8 mouse cellular contexts compared by ENCODE assay signal in the genomic region with DNA sequence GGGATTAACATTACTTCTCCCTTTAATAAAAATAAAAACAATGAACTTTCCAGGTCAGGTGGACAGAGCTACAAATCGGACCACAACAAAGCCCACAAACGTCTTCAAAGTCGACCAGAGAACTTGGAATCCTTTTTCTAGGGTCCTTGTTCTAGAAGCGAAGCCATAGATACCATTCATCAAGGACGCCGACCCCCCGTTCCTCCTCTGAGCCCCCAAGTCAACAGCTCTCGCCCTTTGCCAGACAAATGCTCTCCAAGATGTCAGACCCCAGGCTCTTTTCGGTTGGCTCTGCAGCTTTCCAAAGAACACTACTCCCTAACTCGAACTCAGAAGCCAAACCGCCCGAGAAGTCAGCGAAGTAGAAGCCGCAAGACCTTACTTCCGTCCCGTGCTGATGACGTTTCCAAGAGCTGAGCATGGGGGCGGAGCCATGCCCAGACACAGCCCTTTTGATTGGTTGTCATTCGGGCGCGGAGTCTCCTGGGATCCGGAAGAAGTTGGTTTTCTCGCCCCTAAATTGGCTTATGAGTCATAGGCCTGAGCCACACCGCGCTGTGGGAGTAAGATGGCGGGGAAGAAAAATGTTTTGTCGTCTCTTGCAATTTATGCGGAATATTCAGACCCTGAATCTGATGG. TPM values are rescaled to one million over a fixed set of nuclear protein-coding genes. Genes with fewer than 3 reads are reported as not detected.
DNase-seq lines count a peak whose midpoint lies in the region; ATAC-seq and TF ChIP-seq lines count a peak whose summit lies in the region.

TSS of gene Sap30bp (plus strand) at position 175 of the 639 bp plus-strand sequence.
TSS of gene Recql5 (minus strand) at position 370 of the 639 bp plus-strand sequence.

- peak within 1 kb of the TSS; percentile 92 for H3K4me3 ChIP-seq in heart, embryonic 12.5 days
- H3K4me3 ChIP-seq in kidney, postnatal 0 days (replicated peaks; ENCODE audit: low read depth, low read length), result peak within 1 kb of the TSS; percentile 83
- H3K4me3 ChIP-seq in liver, embryonic 11.5 days (ENCODE audit: low read depth, low read length), result peak within 1 kb of the TSS; percentile 88
- H3K4me3 ChIP-seq in stomach, embryonic 14.5 days (ENCODE audit: low read depth, low read length), result peak within 1 kb of the TSS; percentile 88

- ATAC-seq in erythroid progenitor cell, adult 5-6 weeks (replicated peaks; ENCODE audit: low FRiP score, poor library complexity, severe bottlenecking), result peak; percentile 98
- ATAC-seq in heart, embryonic 12.5 days (ENCODE audit: insufficient number of reproducible peaks, low FRiP score), result peak; percentile 99
- ATAC-seq in kidney, postnatal 0 days (replicated peaks; ENCODE audit: low FRiP score, low read depth), result peak; percentile 99
- ATAC-seq in liver, embryonic 11.5 days (replicated peaks; ENCODE audit: low FRiP score), result peak; percentile 98
- peak; percentile 99 for ATAC-seq in stomach, embryonic 14.5 days (ENCODE audit: insufficient number of reproducible peaks, insufficient read depth, low FRiP score, low read depth)

- DNase-seq in CD4-positive helper T cell, adult 2 months (ENCODE audit: low read depth, low spot score), result peak; percentile 98
- peak; percentile 97 for DNase-seq in brain, embryonic 18.5 days (ENCODE audit: low read depth, low spot score)
- peak; percentile 99 for DNase-seq in kidney, postnatal 0 days (ENCODE audit: low spot score)
- DNase-seq in liver, embryonic 11.5 days (ENCODE audit: low spot score), result peak; percentile 98
- DNase-seq in naive thymus-derived CD4-positive, alpha-beta T cell, adult 2 months (ENCODE audit: low read depth), result peak; percentile 99

- no peak for TF ChIP-seq CTCF in kidney, postnatal 0 days (IDR thresholded peaks at IDR 0.05; ENCODE audit: low read depth)

- peaks cover 19% of the 10 kb centered on the region for H3K4me1 ChIP-seq in heart, embryonic 12.5 days (replicated peaks)
- H3K4me1 ChIP-seq in kidney, postnatal 0 days (replicated peaks; ENCODE audit: insufficient read depth, low read length), result peaks cover 17% of the 10 kb centered on the region
- H3K4me1 ChIP-seq in liver, embryonic 11.5 days (replicated peaks; ENCODE audit: control insufficient read depth, insufficient read depth, low read length), result peaks cover 17% of the 10 kb centered on the region
- peaks cover 15% of the 10 kb centered on the region; the same call in 1 of the 2 replicates for H3K4me1 ChIP-seq in stomach, embryonic 14.5 days (ENCODE audit: control insufficient read depth, insufficient read depth, low read length)

- whole genome bisulfite sequencing in heart, embryonic 12.5 days, result under 1% methylated on average over 28 of the region's 28 CpGs
- under 1% methylated on average over 28 of the region's 28 CpGs for WGBS in kidney, postnatal 0 days
- under 1% methylated on average over 28 of the region's 28 CpGs for WGBS in liver, embryonic 11.5 days
- WGBS in stomach, embryonic 14.5 days, result under 1% methylated on average over 28 of the region's 28 CpGs

- peak within 1 kb of the TSS; percentile 80 for H3K9ac ChIP-seq in heart, embryonic 12.5 days
- peak within 1 kb of the TSS; percentile 73 for H3K9ac ChIP-seq in kidney, postnatal 0 days (ENCODE audit: low read depth, low read length)
- H3K9ac ChIP-seq in liver, embryonic 11.5 days (ENCODE audit: low read depth, low read length), result peak within 1 kb of the TSS; percentile 78
- peak within 1 kb of the TSS; percentile 72 for H3K9ac ChIP-seq in stomach, embryonic 14.5 days (replicated peaks; ENCODE audit: low read depth, low read length)

- H3K27me3 ChIP-seq in heart, embryonic 12.5 days (replicated peaks), result no peaks in the 10 kb centered on the region
- H3K27me3 ChIP-seq in kidney, postnatal 0 days (ENCODE audit: insufficient read depth, low read length), result no peaks in the 10 kb centered on the region
- no peaks in the 10 kb centered on the region for H3K27me3 ChIP-seq in liver, embryonic 11.5 days (replicated peaks; ENCODE audit: control insufficient read depth, insufficient read depth, low read length)
- no peaks in the 10 kb centered on the region for H3K27me3 ChIP-seq in stomach, embryonic 14.5 days (ENCODE audit: control insufficient read depth, insufficient read depth, low read length)

- no peaks in the 10 kb centered on the region for H3K9me3 ChIP-seq in heart, embryonic 12.5 days (replicated peaks)
- H3K9me3 ChIP-seq in kidney, postnatal 0 days (replicated peaks; ENCODE audit: low read length), result no peaks in the 10 kb centered on the region
- no peaks in the 10 kb centered on the region for H3K9me3 ChIP-seq in liver, embryonic 11.5 days (ENCODE audit: control insufficient read depth, low read length)
- no peaks in the 10 kb centered on the region for H3K9me3 ChIP-seq in stomach, embryonic 14.5 days (ENCODE audit: control insufficient read depth, low read depth, low read length)

- H3K27ac ChIP-seq in heart, embryonic 12.5 days (ENCODE audit: poor library complexity, severe bottlenecking), result no peak within 1 kb of the TSS; the same call in 1 of the 2 replicates
- no peak within 1 kb of the TSS for H3K27ac ChIP-seq in kidney, postnatal 0 days
- H3K27ac ChIP-seq in liver, embryonic 11.5 days (ENCODE audit: low read depth, low read length), result no peak within 1 kb of the TSS; the same call in 1 of the 2 replicates
- no peak within 1 kb of the TSS for H3K27ac ChIP-seq in stomach, embryonic 14.5 days (ENCODE audit: low read length)

- peak within 1 kb of the TSS; percentile 94 for H3K4me2 ChIP-seq in heart, embryonic 12.5 days
- H3K4me2 ChIP-seq in kidney, postnatal 0 days (ENCODE audit: low read length), result peak within 1 kb of the TSS; percentile 81
- H3K4me2 ChIP-seq in liver, embryonic 11.5 days, result peak within 1 kb of the TSS; percentile 96
- H3K4me2 ChIP-seq in stomach, embryonic 14.5 days (replicated peaks; ENCODE audit: low read depth, low read length), result peak within 1 kb of the TSS; percentile 81

- peaks cover 43% of the 10 kb centered on the region for H3K36me3 ChIP-seq in heart, embryonic 12.5 days
- peaks cover under 1% of the 10 kb centered on the region; the same call in 1 of the 2 replicates for H3K36me3 ChIP-seq in kidney, postnatal 0 days (ENCODE audit: insufficient read depth, low read length)
- peaks cover under 1% of the 10 kb centered on the region; the same call in 1 of the 2 replicates for H3K36me3 ChIP-seq in liver, embryonic 11.5 days (ENCODE audit: control insufficient read depth, insufficient read depth, low read length)
- H3K36me3 ChIP-seq in stomach, embryonic 14.5 days (ENCODE audit: control insufficient read depth, insufficient read depth, low read length), result peaks cover 20% of the 10 kb centered on the region

RNA-seq across cellular contexts. Expression of gene Sap30bp, which starts in this region (rescaled TPM):
- total RNA-seq in erythroid progenitor cell, adult 5-6 weeks (2015; ENCODE audit: low replicate concordance), result 16.6 and 17.6 TPM in 2 replicates
- 224 and 296 TPM in 2 replicates for total RNA-seq in erythroid progenitor cell, adult 5-6 weeks (2017; ENCODE audit: low replicate concordance)
- 29.4 and 32.2 TPM in 2 replicates for polyA plus RNA-seq in heart, embryonic 12.5 days (2016; fragmentation: Nextera tagmentation; extraction: Ambion mirVana)
- 37.2 and 40.1 TPM in 2 replicates for polyA plus RNA-seq in kidney, postnatal 0 days (2015; fragmentation: Nextera tagmentation; extraction: Ambion mirVana)
- polyA plus RNA-seq in liver, embryonic 11.5 days (2014; fragmentation: Nextera tagmentation; extraction: Ambion mirVana), result 36.5 and 39.9 TPM in 2 replicates
- polyA plus RNA-seq in stomach, embryonic 14.5 days (2014; fragmentation: Nextera tagmentation; extraction: Ambion mirVana), result 35.8 and 43.6 TPM in 2 replicates

RNA-seq across cellular contexts. Expression of gene Recql5, which starts in this region (rescaled TPM):
- total RNA-seq in erythroid progenitor cell, adult 5-6 weeks (2015; ENCODE audit: low replicate concordance), result 16.3 and 17.7 TPM in 2 replicates
- 13.8 and 33.5 TPM in 2 replicates for total RNA-seq in erythroid progenitor cell, adult 5-6 weeks (2017; ENCODE audit: low replicate concordance)
- 13.8 and 17.3 TPM in 2 replicates for polyA plus RNA-seq in heart, embryonic 12.5 days (2016; fragmentation: Nextera tagmentation; extraction: Ambion mirVana)
- polyA plus RNA-seq in kidney, postnatal 0 days (2015; fragmentation: Nextera tagmentation; extraction: Ambion mirVana), result 11.1 and 11.7 TPM in 2 replicates
- 19.8 and 22.9 TPM in 2 replicates for polyA plus RNA-seq in liver, embryonic 11.5 days (2014; fragmentation: Nextera tagmentation; extraction: Ambion mirVana)
- polyA plus RNA-seq in stomach, embryonic 14.5 days (2014; fragmentation: Nextera tagmentation; extraction: Ambion mirVana), result 19.6 and 20.2 TPM in 2 replicates
